Mouse (Mus musculus) liver, embryonic 14.5 days (tissue): ENCODE data around the gene Dydc2. TPM values are rescaled to one million over a fixed set of nuclear protein-coding genes. Genes with fewer than 3 reads are reported as not detected.

Source experiments
- ATAC-seq: fragments of 200-750 bp; cut with Nextera tagmentation; 2 replicates; pipeline ENCODE4 v1.8.0; 2017; ENCODE audit warnings: moderate number of reproducible peaks, mild to moderate bottlenecking, moderate library complexity; ENCODE audit not compliant: insufficient read depth
- DNase-seq, 3 experiments: peaks; one replicate each; pipeline ENCODE4 v3.0.0-alpha.2; 2012 to 2013; ENCODE audit warnings: low read depth in 3 of 3, low spot score in 3 of 3
- H3K27ac ChIP-seq: fragments of 300-500 bp; sonication (generic); 2 replicates; pipeline ENCODE4 v1.5.1; 2014; ENCODE audit warnings: moderate library complexity, mild to moderate bottlenecking, control low read depth, inconsistent platforms
- H3K27me3 ChIP-seq: fragments of 300-500 bp; sonication (generic); 2 replicates; pipeline ENCODE4 v1.6.1; 2014; ENCODE audit warnings: mild to moderate bottlenecking, low read length, moderate library complexity; ENCODE audit not compliant: control insufficient read depth, insufficient read depth
- H3K36me3 ChIP-seq: fragments of 300-500 bp; sonication (generic); replicated peaks from 2 replicates; pipeline ENCODE4 v1.6.1; 2014; ENCODE audit warnings: low read depth; ENCODE audit not compliant: control insufficient read depth, insufficient read depth
- H3K4me1 ChIP-seq, 2 experiments: fragments of 200-500 bp in 1 of 2; fragments of 300-500 bp in 1 of 2; sonication (generic) in 1 of 2; replicated peaks; 2 replicates each; pipeline ENCODE4 v1.6.1; 2012 to 2014; ENCODE audit warnings: antibody characterized with exemption in 1 of 2, inconsistent platforms in 1 of 2, low read length in 1 of 2; ENCODE audit not compliant: control insufficient read depth in 2 of 2, insufficient read depth in 2 of 2
- H3K4me2 ChIP-seq: fragments of 300-500 bp; sonication (generic); 2 replicates; pipeline ENCODE4 v1.6.1; 2014; ENCODE audit warnings: low read depth, mild to moderate bottlenecking, control low read depth, moderate library complexity
- H3K4me3 ChIP-seq, 2 experiments: fragments of 200-500 bp in 1 of 2; fragments of 300-500 bp in 1 of 2; sonication (generic) in 1 of 2; 2 replicates each; pipeline ENCODE4 v1.5.1; 2012 to 2014; ENCODE audit warnings: low read depth in 2 of 2, low read length in 2 of 2, mild to moderate bottlenecking in 2 of 2, control low read depth in 1 of 2, inconsistent platforms in 1 of 2, moderate library complexity in 1 of 2; ENCODE audit not compliant: insufficient read depth in 1 of 2
- H3K9ac ChIP-seq: fragments of 300-500 bp; sonication (generic); replicated peaks from 2 replicates; pipeline ENCODE4 v1.6.1; 2014; ENCODE audit warnings: mild to moderate bottlenecking, control low read depth, moderate library complexity
- H3K9me3 ChIP-seq: fragments of 300-500 bp; sonication (generic); 2 replicates; pipeline ENCODE4 v1.6.1; 2016; ENCODE audit warnings: low read length, mixed read lengths; ENCODE audit not compliant: control insufficient read depth
- CTCF ChIP-seq: IDR thresholded peaks from 2 replicates; pipeline ENCODE4 v1.5.1; 2016; ENCODE audit warnings: antibody characterized with exemption, low read depth, control low read depth
- EP300 ChIP-seq: IDR thresholded peaks from 2 replicates; pipeline ENCODE4 v1.6.1; 2016; ENCODE audit warnings: antibody characterized with exemption, low read depth
- WGBS: fragments of 180-500 bp; shearing (Covaris S2); extraction: QIAGEN DNeasy Blood & Tissue Kit; methylation state at CpG from one replicate; pipeline ENCODE4 v1.1.7; 2014; ENCODE audit not compliant: insufficient replicate concordance; 5-methylcytosine and 5-hydroxymethylcytosine counted together
- polyA plus RNA-seq, 2 experiments: library from polyadenylated mRNA; depleted of rRNA in 1 of 2; stranded (reverse) in 1 of 2; unstranded in 1 of 2; fragments of >200 nt; fragmentation: Nextera tagmentation in 1 of 2; extraction: Ambion mirVana in 1 of 2; gene quantifications; 2 replicates each; pipeline versions ENCODE4 v1.2.1 to v1.2.3; 2012 to 2014

Gene Dydc2
- polyA plus RNA-seq (2012; rRNA removed) (not detected in 2 replicates), polyA plus RNA-seq (2014; fragmentation: Nextera tagmentation; extraction: Ambion mirVana) (not detected in 2 replicates)

GRCm38 (mm10) chr14:41069108-41069507, at the start of gene Dydc2:
Dydc2 (minus strand) TSS chr14:41069208.
- H3K27me3 ChIP-seq, result no peaks in the 10 kb centered on the region
- TF ChIP-seq CTCF (no peak), EP300 (no peak)
- H3K36me3 ChIP-seq, result no peaks in the 10 kb centered on the region
- DNase-seq (no peak), ATAC-seq (no peak)
- peaks cover 9 to 24% of the 10 kb centered on the region in 2 experiments; a peak in 3 of 4 replicates for H3K4me1 ChIP-seq
- no peaks in the 10 kb centered on the region for H3K9me3 ChIP-seq
- no peak within 1 kb of the TSS for H3K27ac ChIP-seq
- H3K9ac ChIP-seq, result no peak within 1 kb of the TSS
- H3K4me3 ChIP-seq, result no peak within 1 kb of the TSS
- no peak within 1 kb of the TSS for H3K4me2 ChIP-seq

- TF ChIP-seq EP300 (no peak), CTCF (no peak)
- WGBS, result 58% methylated on average over 3 of the region's 3 CpGs
- ATAC-seq, result no peak
- H3K9me3 ChIP-seq, result no peaks in the 10 kb centered on the region
- no peak overlapping the region for H3K9ac ChIP-seq
- H3K4me2 ChIP-seq, result no peak overlapping the region
- H3K36me3 ChIP-seq, result no peaks in the 10 kb centered on the region
- H3K27ac ChIP-seq, result no peak overlapping the region
- no peak overlapping the region for H3K4me3 ChIP-seq
- DNase-seq, result no peak
- H3K4me1 ChIP-seq, result 0 out of 4 replicates have a peak, but pooled peaks cover 0 to 2% of the 10 kb centered on the region in 2 experiments
- H3K27me3 ChIP-seq, result no peaks in the 10 kb centered on the region
Measured at GRCm38 (mm10) chr14:41116271-41116670, 47.3 kb upstream of the Dydc2 start.

DNA sequence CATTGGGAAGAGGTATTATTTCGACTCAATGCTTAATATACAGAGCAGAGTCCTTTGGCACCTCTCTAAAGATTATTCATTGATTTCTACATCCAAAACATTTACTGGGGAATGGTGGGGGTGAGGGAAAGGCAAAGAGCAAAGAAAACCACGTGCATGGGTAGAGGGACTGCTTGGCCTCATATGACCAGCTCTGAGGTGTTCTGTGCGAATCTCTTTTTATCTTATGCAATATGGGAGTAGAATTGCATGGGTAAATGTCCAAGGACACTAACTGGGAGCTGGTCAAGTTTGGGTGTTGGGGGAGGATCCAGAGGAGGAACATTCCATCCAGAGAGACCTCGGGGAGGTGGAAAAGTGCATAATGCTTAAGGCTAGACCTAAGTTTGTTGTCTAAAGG, 43.9 kb upstream of the Dydc2 start:
- H3K4me2 ChIP-seq, result no peak overlapping the region
- H3K4me1 ChIP-seq, result 0 out of 4 replicates have a peak, but pooled peaks cover 0 to 2% of the 10 kb centered on the region in 2 experiments
- H3K9me3 ChIP-seq, result no peaks in the 10 kb centered on the region
- no peak overlapping the region for H3K27ac ChIP-seq
- WGBS, result 35% methylated on average over 4 of the region's 4 CpGs
- H3K9ac ChIP-seq, result no peak overlapping the region
- H3K27me3 ChIP-seq, result no peaks in the 10 kb centered on the region
- no peak overlapping the region for H3K4me3 ChIP-seq
- DNase-seq (no peak), ATAC-seq (peak; percentile 26; the same call in 1 of the 2 replicates)
- TF ChIP-seq CTCF (no peak), EP300 (no peak)
- no peaks in the 10 kb centered on the region for H3K36me3 ChIP-seq

- Histone ChIP-seq H3K27ac (no peak overlapping the region), H3K36me3 (no peaks in the 10 kb centered on the region), H3K4me1 (0 out of 4 replicates have a peak, but pooled peaks cover 0 to 2% of the 10 kb centered on the region in 2 experiments), H3K9me3 (no peaks in the 10 kb centered on the region), H3K4me2 (no peak overlapping the region), H3K4me3 (no peak overlapping the region), H3K27me3 (no peaks in the 10 kb centered on the region), H3K9ac (no peak overlapping the region)
- ATAC-seq, result no peak
- 60% methylated on average over 7 of the region's 7 CpGs for WGBS
- DNase-seq, result no peak
- TF ChIP-seq EP300, result no peak
- no peak for TF ChIP-seq CTCF
Measured at GRCm38 (mm10) chr14:41111031-41111668, 42.1 kb upstream of the Dydc2 start.

GRCm38 (mm10) chr14:41104853-41105444, 35.9 kb upstream of the Dydc2 start, which contains the start of gene Mat1a:
Mat1a (plus strand) TSS chr14:41105035.
- ATAC-seq, result peak; percentile 74
- H3K4me2 ChIP-seq, result peak within 1 kb of the TSS; percentile 28; the same call in 1 of the 2 replicates
- no peak for TF ChIP-seq CTCF
- DNase-seq, result no peak
- no peaks in the 10 kb centered on the region for H3K9me3 ChIP-seq
- H3K9ac ChIP-seq, result no peak within 1 kb of the TSS
- H3K36me3 ChIP-seq, result no peaks in the 10 kb centered on the region
- H3K4me3 ChIP-seq, result no peak within 1 kb of the TSS; a peak in 1 of 4 replicates
- no peaks in the 10 kb centered on the region; a peak in 1 of 4 replicates for H3K4me1 ChIP-seq
- 50% methylated on average over 10 of the region's 10 CpGs for WGBS
- no peak within 1 kb of the TSS for H3K27ac ChIP-seq
- no peaks in the 10 kb centered on the region for H3K27me3 ChIP-seq
